Mouse (Mus musculus) kidney, adult 2 months (tissue): ENCODE data around the gene Slc8a1.

Source experiments
- CTCF ChIP-seq: fragments of 200-500 bp; conservative IDR thresholded peaks from 2 replicates; pipeline ENCODE4 v1.5.1; 2011; ENCODE audit warnings: low read depth, mild to moderate bottlenecking, control low read depth, low read length, moderate library complexity, mixed read lengths; ENCODE audit not compliant: insufficient read depth, insufficient read length
- POLR2A ChIP-seq: fragments of 200-500 bp; IDR thresholded peaks from one replicate; pipeline ENCODE4 v1.6.1; 2011; ENCODE audit warnings: low read depth, low read length, control low read depth

DNA sequence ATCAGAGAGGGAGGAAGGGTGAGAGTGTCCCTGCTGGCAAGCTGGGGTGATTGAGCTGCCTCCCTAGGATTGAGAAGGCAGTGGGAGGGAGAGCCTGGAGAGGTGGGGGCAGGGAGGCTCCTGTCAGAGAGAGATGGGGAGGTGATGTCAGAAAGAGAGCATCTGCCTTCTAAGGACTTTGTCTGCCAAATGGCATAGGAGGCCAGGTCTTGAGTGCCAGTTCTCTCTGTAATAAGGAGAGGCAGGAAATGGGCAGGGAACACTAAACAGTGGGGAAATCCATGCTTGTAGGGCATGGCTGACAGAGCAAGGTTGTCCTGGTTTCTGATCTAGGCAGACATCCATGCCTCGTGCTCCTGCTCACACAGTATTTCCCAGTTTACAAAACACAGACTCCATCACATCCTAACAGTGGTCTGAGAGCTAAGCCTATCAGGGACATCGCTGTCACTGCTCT lies 117.0 kb downstream of the Slc8a1 start:
- no peak for TF ChIP-seq POLR2A
- no peak for TF ChIP-seq CTCF
